Mouse (Mus musculus) ES-E14 (cell line): ENCODE measurements around the gene Mgll.

Experiments used
- CHD2 ChIP-seq: IDR thresholded peaks from 2 replicates; pipeline ENCODE4 v1.6.1; 2014; ENCODE audit warnings: mild to moderate bottlenecking, low read depth, low read length, inconsistent platforms
- HCFC1 ChIP-seq: IDR thresholded peaks from 2 replicates; pipeline ENCODE4 v1.6.1; 2012; ENCODE audit warnings: low read length, inconsistent platforms, borderline replicate concordance; ENCODE audit not compliant: insufficient read depth
- MAFK ChIP-seq: IDR thresholded peaks from 2 replicates; pipeline ENCODE4 v1.6.1; 2014; ENCODE audit warnings: mild to moderate bottlenecking, low read depth, low read length, inconsistent platforms; ENCODE audit not compliant: insufficient read depth
- ZC3H11A ChIP-seq: IDR thresholded peaks from 2 replicates; pipeline ENCODE4 v1.6.1; 2012; ENCODE audit warnings: low read depth, mild to moderate bottlenecking, inconsistent platforms, low read length, borderline replicate concordance
- ZNF384 ChIP-seq: IDR thresholded peaks from 2 replicates; pipeline ENCODE4 v1.6.1; 2012; ENCODE audit warnings: low read depth, low read length, inconsistent platforms

DNA sequence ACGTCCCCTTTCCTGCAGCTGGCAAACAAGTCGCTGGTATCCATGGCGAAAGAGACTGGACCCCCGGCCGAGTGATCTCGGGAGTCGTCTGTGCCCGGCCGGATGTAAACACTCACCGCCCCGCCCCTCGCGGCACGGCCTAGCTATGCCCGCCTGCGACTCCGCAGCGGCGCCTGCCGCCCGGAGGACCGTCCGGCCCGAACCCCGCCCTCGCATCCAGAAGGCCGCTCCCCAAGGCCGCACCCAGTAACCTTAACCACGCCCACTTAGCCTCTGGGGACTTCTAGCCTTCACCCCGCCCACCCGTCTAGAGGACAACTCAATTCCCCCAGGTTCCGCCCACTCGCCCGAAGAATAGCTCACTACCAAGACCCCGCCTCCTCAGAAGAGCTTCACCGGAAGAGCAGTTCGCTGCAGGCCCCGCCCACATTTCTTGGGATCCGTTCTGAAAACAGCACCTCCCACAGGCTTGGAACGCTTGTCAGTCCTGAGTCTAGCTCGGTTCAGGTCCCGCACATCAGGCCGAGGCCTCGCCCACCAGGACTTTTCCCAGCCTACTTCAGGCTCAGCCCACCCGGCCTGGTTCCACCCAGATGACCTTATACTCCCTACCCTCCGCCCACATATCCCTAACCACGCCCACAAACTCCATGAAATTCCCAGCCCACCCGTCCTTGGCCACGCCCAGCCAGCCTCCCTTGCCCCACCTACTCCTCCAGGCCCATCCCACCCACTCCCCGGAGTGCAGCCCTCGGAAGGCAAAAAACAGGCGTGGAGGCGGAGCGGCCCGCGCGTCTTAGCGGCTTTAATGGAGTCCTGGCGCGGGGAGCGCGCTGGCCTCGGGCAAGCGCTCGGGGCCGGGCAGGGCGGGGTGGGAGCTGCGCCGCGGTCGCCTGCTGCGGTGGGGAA lies 117.8 kb downstream of the Mgll start, which contains the start of gene Abtb1:
- TF ChIP-seq ZNF384 (no peak), ZC3H11A (no peak), HCFC1 (peak; percentile 59; the same call in 1 of the 2 replicates), MAFK (no peak), CHD2 (no peak)
